Comparison of ENCODE assay signal across 8 mouse cellular contexts in the genomic region with DNA sequence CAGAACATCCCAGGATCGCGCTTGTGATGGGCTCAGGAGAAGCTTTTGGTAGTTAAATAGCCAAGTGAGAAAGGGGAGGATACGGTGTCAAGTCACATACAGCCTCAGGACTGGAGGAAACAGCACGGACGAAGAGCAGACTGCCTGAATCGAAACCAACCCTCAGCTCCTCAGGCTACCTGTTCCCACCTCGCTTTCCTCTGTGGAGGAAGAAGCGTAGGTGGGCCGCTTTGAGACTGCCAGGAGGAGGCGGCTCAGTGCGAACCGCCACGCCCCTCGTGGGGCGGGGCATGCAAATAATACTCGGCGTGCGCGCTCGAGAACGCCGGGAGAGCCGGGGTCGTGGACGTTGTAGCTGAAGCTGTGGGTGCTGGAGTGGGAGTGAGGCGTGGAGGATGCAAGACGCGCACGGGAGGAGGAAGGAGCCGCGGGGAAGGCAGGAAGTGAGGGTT. TPM values are rescaled to one million over a fixed set of nuclear protein-coding genes. Genes with fewer than 3 reads are reported as not detected.
DNase-seq lines count a peak whose midpoint lies in the region; ATAC-seq and TF ChIP-seq lines count a peak whose summit lies in the region.
"Not testable (repeated sequence)": the region's sequence is repeated elsewhere in the genome, so short reads cannot be mapped to it uniquely, and the experiment has no call there.

No protein-coding gene starts in this region.

- H3K9me3 ChIP-seq in embryonic facial prominence, embryonic 15.5 days (replicated peaks); limb, embryonic 15.5 days; midbrain, postnatal 0 days (ENCODE audit: low read length): not testable (repeated sequence)

- not testable (repeated sequence) for H3K36me3 ChIP-seq in embryonic facial prominence, embryonic 15.5 days; limb, embryonic 15.5 days; midbrain, postnatal 0 days (ENCODE audit: insufficient read depth, low read length)

- H3K27me3 ChIP-seq in embryonic facial prominence, embryonic 15.5 days, result peaks cover 10% of the 10 kb centered on the region; the same call in 1 of the 2 replicates
- peaks cover 17% of the 10 kb centered on the region for H3K27me3 ChIP-seq in limb, embryonic 15.5 days
- H3K27me3 ChIP-seq in midbrain, postnatal 0 days (ENCODE audit: insufficient read depth, low read length), result not testable (repeated sequence)

- TF ChIP-seq CTCF in bone marrow, adult 2 months (IDR thresholded peaks at IDR 0.05; ENCODE audit: control insufficient read depth, insufficient read depth, low read length); midbrain, postnatal 0 days (IDR thresholded peaks at IDR 0.05): not testable (repeated sequence)

- H3K9ac ChIP-seq in embryonic facial prominence, embryonic 15.5 days, result not testable (repeated sequence)
- H3K9ac ChIP-seq in limb, embryonic 15.5 days, result 0 out of 2 replicates have a peak overlapping the region, but pooled peaks have one; percentile 26
- H3K9ac ChIP-seq in midbrain, postnatal 0 days (replicated peaks; ENCODE audit: low read length, poor library complexity, severe bottlenecking), result peak overlapping the region; percentile 50

- H3K27ac ChIP-seq in bone marrow, adult 2 months (ENCODE audit: control insufficient read depth, insufficient read depth, low read depth, low read length, poor library complexity), result 0 out of 2 replicates have a peak overlapping the region, but pooled peaks have one; percentile 0
- H3K27ac ChIP-seq in embryonic facial prominence, embryonic 15.5 days (replicated peaks), result 0 out of 2 replicates have a peak overlapping the region, but pooled peaks have one; percentile 34
- not testable (repeated sequence) for H3K27ac ChIP-seq in limb, embryonic 15.5 days
- peak overlapping the region; percentile 51; the same call in 1 of the 2 replicates for H3K27ac ChIP-seq in midbrain, postnatal 0 days (ENCODE audit: low read depth, low read length)

- not testable (repeated sequence) for TF ChIP-seq POLR2A in bone marrow, adult 2 months (IDR thresholded peaks at IDR 0.05; ENCODE audit: borderline replicate concordance, control insufficient read depth, low read depth, low read length)

- peak; percentile 92 for DNase-seq in A20 (ENCODE audit: low read depth, low spot score)
- peak; percentile 61 to 80 for DNase-seq in heart, adult 9 months (ENCODE audit: low spot score in 2 of 2)
- DNase-seq in kidney, adult 9 months, result peak; percentile 81
- peak; percentile 87 for DNase-seq in midbrain, postnatal 0 days (ENCODE audit: low spot score)
- DNase-seq in spleen, postnatal 14 days (ENCODE audit: low spot score in 2 of 2), result peak; percentile 58 to 71

- peak; percentile 88 for ATAC-seq in embryonic facial prominence, embryonic 15.5 days (ENCODE audit: insufficient number of reproducible peaks, low FRiP score, low TSS enrichment, low read depth)
- peak; percentile 81 for ATAC-seq in limb, embryonic 15.5 days (ENCODE audit: insufficient number of reproducible peaks, low FRiP score, low TSS enrichment, low read depth)
- ATAC-seq in midbrain, postnatal 0 days (ENCODE audit: low FRiP score), result peak; percentile 90

- H3K4me3 ChIP-seq in bone marrow, adult 2 months (replicated peaks; ENCODE audit: control insufficient read depth, low read depth, low read length), result peak overlapping the region; percentile 60
- peak overlapping the region; percentile 54 for H3K4me3 ChIP-seq in embryonic facial prominence, embryonic 15.5 days (replicated peaks)
- H3K4me3 ChIP-seq in limb, embryonic 15.5 days, result peak overlapping the region; percentile 50
- peak overlapping the region; percentile 45 for H3K4me3 ChIP-seq in midbrain, postnatal 0 days (ENCODE audit: low read depth, low read length)

- peak overlapping the region; percentile 62 for H3K4me2 ChIP-seq in embryonic facial prominence, embryonic 15.5 days (replicated peaks)
- peak overlapping the region; percentile 65 for H3K4me2 ChIP-seq in limb, embryonic 15.5 days
- peak overlapping the region; percentile 67 for H3K4me2 ChIP-seq in midbrain, postnatal 0 days (ENCODE audit: low read depth, low read length, poor library complexity, severe bottlenecking)

- H3K4me1 ChIP-seq in bone marrow, adult 2 months (ENCODE audit: control insufficient read depth, insufficient read depth, low read length); embryonic facial prominence, embryonic 15.5 days; limb, embryonic 15.5 days; midbrain, postnatal 0 days (ENCODE audit: insufficient read depth, low read length): not testable (repeated sequence)

- WGBS in bone marrow, adult 2 months, result under 1% methylated on average over 25 of the region's 31 CpGs
- under 1% methylated on average over 25 of the region's 31 CpGs for WGBS in embryonic facial prominence, embryonic 15.5 days
- WGBS in limb, embryonic 15.5 days, result under 1% methylated on average over 25 of the region's 31 CpGs
- under 1% methylated on average over 25 of the region's 31 CpGs for WGBS in midbrain, postnatal 0 days

RNA-seq across cellular contexts. Expression of a gene that starts 13.6 kb away (rescaled TPM):
- polyA plus RNA-seq in bone marrow, adult 2 months (2011; ENCODE audit: insufficient read depth, insufficient read length, low replicate concordance, missing spikeins), result 8.1 TPM in 1 of 2 replicates, not detected in the other
- polyA plus RNA-seq in embryonic facial prominence, embryonic 15.5 days (2015; fragmentation: Nextera tagmentation; extraction: Ambion mirVana), result 9.8 and 10.4 TPM in 2 replicates
- polyA plus RNA-seq in limb, embryonic 15.5 days (2015; fragmentation: Nextera tagmentation; extraction: Ambion mirVana), result 5.4 and 5.6 TPM in 2 replicates
- total RNA-seq in midbrain, postnatal 0 days (2014; rRNA removed), result 1.7 and 2.4 TPM in 2 replicates
- 2.1 and 2.3 TPM in 2 replicates for polyA plus RNA-seq in midbrain, postnatal 0 days (2015; fragmentation: Nextera tagmentation; extraction: Ambion mirVana)

RNA-seq across cellular contexts. Expression of a gene that starts 58.4 kb away (rescaled TPM):
- 10.6 and 12.0 TPM in 2 replicates for polyA plus RNA-seq in bone marrow, adult 2 months (2011; ENCODE audit: insufficient read depth, insufficient read length, low replicate concordance, missing spikeins)
- polyA plus RNA-seq in embryonic facial prominence, embryonic 15.5 days (2015; fragmentation: Nextera tagmentation; extraction: Ambion mirVana), result 35.6 and 37.1 TPM in 2 replicates
- polyA plus RNA-seq in limb, embryonic 15.5 days (2015; fragmentation: Nextera tagmentation; extraction: Ambion mirVana), result 33.3 and 35.7 TPM in 2 replicates
- 0.66 and 2.7 TPM in 2 replicates for total RNA-seq in midbrain, postnatal 0 days (2014; rRNA removed)
- 8.9 and 10.2 TPM in 2 replicates for polyA plus RNA-seq in midbrain, postnatal 0 days (2015; fragmentation: Nextera tagmentation; extraction: Ambion mirVana)

RNA-seq across cellular contexts. Expression of a gene that starts 58.4 kb away (rescaled TPM):
- polyA plus RNA-seq in bone marrow, adult 2 months (2011; ENCODE audit: insufficient read depth, insufficient read length, low replicate concordance, missing spikeins), result 1.0 TPM in 2 replicates
- 3.1 and 3.7 TPM in 2 replicates for polyA plus RNA-seq in embryonic facial prominence, embryonic 15.5 days (2015; fragmentation: Nextera tagmentation; extraction: Ambion mirVana)
- polyA plus RNA-seq in limb, embryonic 15.5 days (2015; fragmentation: Nextera tagmentation; extraction: Ambion mirVana), result 3.3 and 3.5 TPM in 2 replicates
- 37.3 and 41.7 TPM in 2 replicates for total RNA-seq in midbrain, postnatal 0 days (2014; rRNA removed)
- polyA plus RNA-seq in midbrain, postnatal 0 days (2015; fragmentation: Nextera tagmentation; extraction: Ambion mirVana), result 34.1 and 38.3 TPM in 2 replicates
